Mouse (Mus musculus) hindbrain, postnatal 0 days (tissue): ENCODE data around the gene Rpl36a. TPM values are rescaled to one million over a fixed set of nuclear protein-coding genes. Genes with fewer than 3 reads are reported as not detected.

ENCODE experiments used
- ATAC-seq: fragments of 200-750 bp; cut with Nextera tagmentation; 2 replicates; pipeline ENCODE4 v1.8.0; 2017; ENCODE audit warnings: mild to moderate bottlenecking, moderate TSS enrichment, moderate library complexity
- DNase-seq: peaks from one replicate; pipeline ENCODE4 v3.0.0-alpha.2; 2015; ENCODE audit warnings: low spot score
- H3K27ac ChIP-seq: fragments of 300-500 bp; sonication (generic); 2 replicates; pipeline ENCODE4 v1.5.1; 2014; ENCODE audit warnings: mild to moderate bottlenecking
- H3K27me3 ChIP-seq: fragments of 300-500 bp; sonication (generic); 2 replicates; pipeline ENCODE4 v1.6.1; 2014; ENCODE audit warnings: low read length, mixed read lengths; ENCODE audit not compliant: insufficient read depth
- H3K36me3 ChIP-seq: fragments of 300-500 bp; sonication (generic); 2 replicates; pipeline ENCODE4 v1.6.1; 2014; ENCODE audit warnings: low read length, mixed read lengths; ENCODE audit not compliant: insufficient read depth
- H3K4me1 ChIP-seq: fragments of 300-500 bp; sonication (generic); 2 replicates; pipeline ENCODE4 v1.6.1; 2014; ENCODE audit warnings: antibody characterized with exemption, low read length, mixed read lengths; ENCODE audit not compliant: insufficient read depth
- H3K4me2 ChIP-seq: fragments of 300-500 bp; sonication (generic); 2 replicates; pipeline ENCODE4 v1.6.1; 2014; ENCODE audit warnings: low read depth, mild to moderate bottlenecking, low read length, moderate library complexity, mixed read lengths
- H3K4me3 ChIP-seq: fragments of 300-500 bp; sonication (generic); 2 replicates; pipeline ENCODE4 v1.5.1; 2014; ENCODE audit warnings: low read length
- H3K9ac ChIP-seq: fragments of 300-500 bp; sonication (generic); replicated peaks from 2 replicates; pipeline ENCODE4 v1.6.1; 2014; ENCODE audit warnings: mild to moderate bottlenecking, low read length, moderate library complexity, mixed read lengths
- H3K9me3 ChIP-seq: fragments of 300-500 bp; sonication (generic); 2 replicates; pipeline ENCODE4 v1.6.1; 2016; ENCODE audit warnings: low read length, mixed read lengths
- CTCF ChIP-seq: IDR thresholded peaks from 2 replicates; pipeline ENCODE4 v1.5.1; 2016; ENCODE audit warnings: antibody characterized with exemption, control low read depth, low read depth
- WGBS: fragments of 180-500 bp; shearing (Covaris S2); extraction: QIAGEN DNeasy Blood & Tissue Kit; methylation state at CpG from one replicate; pipeline ENCODE4 v1.1.7; 2014; 5-methylcytosine and 5-hydroxymethylcytosine counted together
- polyA plus RNA-seq: library from polyadenylated mRNA; unstranded; fragments of >200 nt; fragmentation: Nextera tagmentation; extraction: Ambion mirVana; gene quantifications from 2 replicates; pipeline ENCODE4 v1.2.1, GENCODE M21; 2015
- total RNA-seq: library from RNA; depleted of rRNA; stranded (reverse); fragments of >200 nt; gene quantifications from 2 replicates; pipeline ENCODE4 v1.2.3, GENCODE M21; 2014; rRNA removed

The Rpl36a gene
- total and polyA plus RNA-seq, 2 experiments from 2014 or later = 203 to 269 TPM

- Histone ChIP-seq H3K4me3 (no peak overlapping the region), H3K9me3 (no peaks in the 10 kb centered on the region), H3K4me1 (no peaks in the 10 kb centered on the region), H3K4me2 (no peak overlapping the region), H3K27me3 (no peaks in the 10 kb centered on the region), H3K27ac (no peak overlapping the region), H3K36me3 (no peaks in the 10 kb centered on the region), H3K9ac (no peak overlapping the region)
- ATAC-seq (no peak), DNase-seq (no peak)
- 48% methylated on average over 3 of the region's 3 CpGs for WGBS
- no peak for TF ChIP-seq CTCF
Measured at GRCm38 (mm10) chrX:134635111-134635510, 49.7 kb downstream of the Rpl36a start.

GRCm38 (mm10) chrX:134635860-134636259 lies 50.4 kb downstream of the Rpl36a start:
- WGBS = 82% methylated on average over 3 of the region's 3 CpGs
- Histone ChIP-seq H3K27me3 (no peaks in the 10 kb centered on the region), H3K9me3 (no peaks in the 10 kb centered on the region), H3K9ac (no peak overlapping the region), H3K36me3 (no peaks in the 10 kb centered on the region), H3K27ac (no peak overlapping the region), H3K4me3 (no peak overlapping the region), H3K4me1 (no peaks in the 10 kb centered on the region), H3K4me2 (no peak overlapping the region)
- TF ChIP-seq CTCF = no peak
- no peak for ATAC-seq
- DNase-seq = no peak

Other genes starting within 250 kb of the Rpl36a start
- 31.5 and 32.8 TPM in 2 replicates for gene Drp2, start 181.1 kb upstream of the Rpl36a start, total RNA-seq
- 7.3 and 7.9 TPM in 2 replicates for gene Drp2, start 181.1 kb upstream of the Rpl36a start, polyA plus RNA-seq
- not detected in 2 replicates for gene Taf7l, start 109.2 kb upstream of the Rpl36a start, total RNA-seq
- 0.25 and 0.47 TPM in 2 replicates for gene Taf7l, start 109.2 kb upstream of the Rpl36a start, polyA plus RNA-seq
- 6.8 and 7.6 TPM in 2 replicates for gene Timm8a1, start 43.8 kb upstream of the Rpl36a start, total RNA-seq
- 47.0 and 48.2 TPM in 2 replicates for gene Timm8a1, start 43.8 kb upstream of the Rpl36a start, polyA plus RNA-seq
- 0.18 and 0.89 TPM in 2 replicates for gene Btk, start 2.1 kb upstream of the Rpl36a start, total RNA-seq
- 0.44 and 0.76 TPM in 2 replicates for gene Btk, start 2.1 kb upstream of the Rpl36a start, polyA plus RNA-seq
- 3.9 and 6.0 TPM in 2 replicates for gene Gla, start 15.5 kb downstream of the Rpl36a start, total RNA-seq
- 4.8 TPM in 2 replicates for gene Gla, start 15.5 kb downstream of the Rpl36a start, polyA plus RNA-seq
- gene Hnrnph2, start 15.5 kb downstream of the Rpl36a start, total RNA-seq = 35.9 and 39.5 TPM in 2 replicates
- gene Hnrnph2, start 15.5 kb downstream of the Rpl36a start, polyA plus RNA-seq = 131 and 134 TPM in 2 replicates
- 12.8 and 12.9 TPM in 2 replicates for gene Armcx4, start 100.9 kb downstream of the Rpl36a start, total RNA-seq
- 5.6 and 6.0 TPM in 2 replicates for gene Armcx4, start 100.9 kb downstream of the Rpl36a start, polyA plus RNA-seq
- 29.9 and 36.0 TPM in 2 replicates for gene Armcx1, start 132.3 kb downstream of the Rpl36a start, total RNA-seq
- gene Armcx1, start 132.3 kb downstream of the Rpl36a start, polyA plus RNA-seq = 67.1 and 72.7 TPM in 2 replicates
- 21.9 and 26.9 TPM in 2 replicates for gene Armcx6, start 165.8 kb downstream of the Rpl36a start, total RNA-seq
- 47.4 and 47.5 TPM in 2 replicates for gene Armcx6, start 165.8 kb downstream of the Rpl36a start, polyA plus RNA-seq
- 43.5 and 51.3 TPM in 2 replicates for gene Armcx3, start 170.9 kb downstream of the Rpl36a start, total RNA-seq
- 91.7 and 93.4 TPM in 2 replicates for gene Armcx3, start 170.9 kb downstream of the Rpl36a start, polyA plus RNA-seq
- gene Armcx2, start 223.6 kb downstream of the Rpl36a start, total RNA-seq = 102 and 107 TPM in 2 replicates
- gene Armcx2, start 223.6 kb downstream of the Rpl36a start, polyA plus RNA-seq = 74.6 and 77.7 TPM in 2 replicates